Mouse (Mus musculus) liver, adult 2 months (tissue): ENCODE results near the gene Acaa1b. TPM values are rescaled to one million over a fixed set of nuclear protein-coding genes. Genes with fewer than 3 reads are reported as not detected.

Experiments
- DNase-seq: peaks from one replicate; pipeline ENCODE4 v3.0.0-alpha.2; 2011; ENCODE audit warnings: low read depth, low spot score; ENCODE audit errors: extremely low read depth
- H3K27ac ChIP-seq: fragments of 200-500 bp; replicated peaks from 2 replicates; pipeline ENCODE4 v1.5.1; 2012; ENCODE audit warnings: low read depth, mild to moderate bottlenecking, control low read depth, inconsistent platforms, low read length; ENCODE audit not compliant: insufficient read depth
- H3K27me3 ChIP-seq: fragments of 200-500 bp; 2 replicates; pipeline ENCODE4 v1.6.1; 2012; ENCODE audit warnings: mild to moderate bottlenecking, moderate library complexity, low read length, inconsistent platforms; ENCODE audit not compliant: control insufficient read depth, insufficient read depth
- H3K36me3 ChIP-seq: fragments of 200-500 bp; 2 replicates; pipeline ENCODE4 v1.6.1; 2012; ENCODE audit warnings: low read length, inconsistent platforms; ENCODE audit not compliant: control insufficient read depth, insufficient read depth
- H3K4me1 ChIP-seq: fragments of 200-500 bp; 2 replicates; pipeline ENCODE4 v1.6.1; 2011; ENCODE audit warnings: low read length; ENCODE audit not compliant: control insufficient read depth, insufficient read depth
- H3K4me3 ChIP-seq: fragments of 200-500 bp; 2 replicates; pipeline ENCODE4 v1.5.1; 2011; ENCODE audit warnings: low read depth, mild to moderate bottlenecking, control low read depth, low read length, moderate library complexity; ENCODE audit not compliant: insufficient read depth
- H3K79me2 ChIP-seq: fragments of 200-500 bp; 2 replicates; pipeline ENCODE4 v1.6.1; 2012; ENCODE audit warnings: inconsistent platforms, mild to moderate bottlenecking, low read length, moderate library complexity; ENCODE audit not compliant: control insufficient read depth, insufficient read depth
- H3K9ac ChIP-seq: fragments of 200-500 bp; 2 replicates; pipeline ENCODE4 v1.6.1; 2012; ENCODE audit warnings: low read depth, mild to moderate bottlenecking, control low read depth, inconsistent platforms, low read length
- CTCF ChIP-seq: fragments of 200-500 bp; IDR thresholded peaks from 2 replicates; pipeline ENCODE4 v1.5.1; 2011; ENCODE audit warnings: low read depth, low read length, control low read depth
- POLR2A ChIP-seq: fragments of 200-500 bp; IDR thresholded peaks from 2 replicates; pipeline ENCODE4 v1.6.1; 2011; ENCODE audit warnings: low read length, control low read depth; ENCODE audit not compliant: insufficient read depth; ENCODE audit errors: extremely low read depth
- WGBS: fragments of 180-500 bp; shearing (Covaris S2); methylation state at CpG from one replicate; pipeline ENCODE4 v1.1.7; 2018; 5-methylcytosine and 5-hydroxymethylcytosine counted together
- polyA plus RNA-seq: library from polyadenylated mRNA; depleted of rRNA; stranded (reverse); fragments of >200 nt; gene quantifications from 2 replicates; pipeline ENCODE4 v1.2.3, GENCODE M21; 2012
- total RNA-seq: library from RNA; depleted of rRNA; stranded (reverse); fragments of >200 nt; gene quantifications from 2 replicates; pipeline ENCODE4 v1.2.3, GENCODE M21; 2014

The Acaa1b gene
- total and polyA plus RNA-seq, 2 experiments, result 780 to 1,582 TPM

GRCm38 (mm10) chr9:119142066-119142465 lies 14.8 kb downstream of the Acaa1b start:
- peak; percentile 53 for DNase-seq

DNA sequence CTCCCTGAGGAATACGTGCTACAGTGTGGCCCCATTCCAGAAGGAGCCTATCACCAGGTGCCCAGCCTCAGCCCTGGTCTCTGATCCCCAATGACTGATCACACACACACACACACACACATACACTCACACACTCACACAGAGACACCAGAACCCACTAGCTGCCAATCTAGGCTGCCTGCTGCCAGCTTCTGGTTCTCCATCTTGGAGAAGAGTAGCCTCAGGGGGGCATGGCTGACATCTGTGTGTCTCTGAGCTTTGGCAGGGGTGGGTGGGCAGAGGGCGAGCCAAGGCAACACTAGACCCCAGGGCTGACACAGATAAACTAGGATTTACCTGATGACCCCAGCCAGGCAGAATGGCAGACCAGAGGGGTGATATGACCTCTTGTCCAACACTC lies 18.1 kb downstream of the Acaa1b start:
- Histone ChIP-seq H3K27ac (no peak overlapping the region), H3K36me3 (no peaks in the 10 kb centered on the region), H3K4me1 (no peaks in the 10 kb centered on the region), H3K79me2 (no peaks in the 10 kb centered on the region), H3K9ac (no peak overlapping the region), H3K27me3 (no peaks in the 10 kb centered on the region), H3K4me3 (no peak overlapping the region)
- no peak for DNase-seq
- TF ChIP-seq CTCF (no peak), POLR2A (no peak)
- 89% methylated on average over 2 of the region's 2 CpGs for WGBS

More at GRCm38 (mm10) chr9:119142066-119142465, 14.8 kb downstream of the Acaa1b start:
- H3K4me3 ChIP-seq, result no peak overlapping the region
- H3K27me3 ChIP-seq, result no peaks in the 10 kb centered on the region
- 29% methylated on average over 5 of the region's 5 CpGs for WGBS
- H3K9ac ChIP-seq, result no peak overlapping the region
- no peaks in the 10 kb centered on the region for H3K79me2 ChIP-seq
- H3K27ac ChIP-seq, result no peak overlapping the region
- H3K36me3 ChIP-seq, result no peaks in the 10 kb centered on the region
- TF ChIP-seq CTCF (no peak), POLR2A (no peak)
- no peaks in the 10 kb centered on the region; the same call in 1 of the 2 replicates for H3K4me1 ChIP-seq

- Histone ChIP-seq H3K9ac (no peak overlapping the region), H3K4me3 (no peak overlapping the region), H3K27me3 (no peaks in the 10 kb centered on the region), H3K79me2 (no peaks in the 10 kb centered on the region), H3K4me1 (no peaks in the 10 kb centered on the region), H3K27ac (no peak overlapping the region), H3K36me3 (no peaks in the 10 kb centered on the region)
- DNase-seq, result no peak
- 58% methylated on average over 5 of the region's 5 CpGs for WGBS
- TF ChIP-seq POLR2A (no peak), CTCF (no peak)
Measured at GRCm38 (mm10) chr9:119130692-119131091, 26.2 kb downstream of the Acaa1b start.

DNA sequence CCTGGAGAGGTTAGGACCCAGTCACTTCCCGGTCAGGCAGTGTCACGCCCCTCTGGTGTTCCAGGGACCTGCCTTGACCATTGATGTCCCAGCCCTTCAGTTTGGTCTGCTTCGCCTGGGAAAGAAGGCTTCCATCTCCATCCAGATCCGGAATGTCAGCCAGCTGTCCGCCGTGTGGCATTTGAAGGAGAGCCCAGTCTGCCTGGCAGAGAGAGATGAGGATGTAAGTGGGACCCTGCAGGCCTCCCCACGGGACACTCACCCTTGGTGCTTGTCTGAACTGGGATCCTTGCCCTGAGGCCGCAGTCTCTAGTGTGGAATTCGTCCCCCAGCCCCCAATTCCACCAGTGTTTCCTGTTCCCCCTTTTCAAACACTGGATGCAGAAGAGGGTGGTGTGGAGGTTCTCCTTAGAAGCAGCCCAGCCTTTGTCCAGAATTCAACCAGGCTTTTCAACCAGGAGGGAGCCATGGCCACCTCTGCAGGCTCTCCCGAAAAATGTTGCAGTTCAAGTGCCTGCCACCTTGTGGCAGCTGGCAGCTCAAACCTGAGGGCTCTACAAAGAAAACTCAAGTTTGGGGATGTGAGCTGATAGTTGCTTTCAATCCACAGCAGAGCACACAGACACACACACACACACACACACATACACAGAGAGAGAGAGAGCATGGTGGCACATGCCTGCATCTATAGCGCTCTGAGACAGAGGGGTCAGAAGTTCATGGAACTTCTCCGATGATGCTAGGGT lies 28.3 kb downstream of the Acaa1b start:
- Histone ChIP-seq H3K4me3 (no peak overlapping the region), H3K9ac (no peak overlapping the region), H3K27ac (no peak overlapping the region), H3K4me1 (no peaks in the 10 kb centered on the region), H3K36me3 (no peaks in the 10 kb centered on the region), H3K27me3 (no peaks in the 10 kb centered on the region), H3K79me2 (no peaks in the 10 kb centered on the region)
- no peak for DNase-seq
- no peak for TF ChIP-seq CTCF
- no peak for TF ChIP-seq POLR2A
- 82% methylated on average over 12 of the region's 12 CpGs for WGBS

DNA sequence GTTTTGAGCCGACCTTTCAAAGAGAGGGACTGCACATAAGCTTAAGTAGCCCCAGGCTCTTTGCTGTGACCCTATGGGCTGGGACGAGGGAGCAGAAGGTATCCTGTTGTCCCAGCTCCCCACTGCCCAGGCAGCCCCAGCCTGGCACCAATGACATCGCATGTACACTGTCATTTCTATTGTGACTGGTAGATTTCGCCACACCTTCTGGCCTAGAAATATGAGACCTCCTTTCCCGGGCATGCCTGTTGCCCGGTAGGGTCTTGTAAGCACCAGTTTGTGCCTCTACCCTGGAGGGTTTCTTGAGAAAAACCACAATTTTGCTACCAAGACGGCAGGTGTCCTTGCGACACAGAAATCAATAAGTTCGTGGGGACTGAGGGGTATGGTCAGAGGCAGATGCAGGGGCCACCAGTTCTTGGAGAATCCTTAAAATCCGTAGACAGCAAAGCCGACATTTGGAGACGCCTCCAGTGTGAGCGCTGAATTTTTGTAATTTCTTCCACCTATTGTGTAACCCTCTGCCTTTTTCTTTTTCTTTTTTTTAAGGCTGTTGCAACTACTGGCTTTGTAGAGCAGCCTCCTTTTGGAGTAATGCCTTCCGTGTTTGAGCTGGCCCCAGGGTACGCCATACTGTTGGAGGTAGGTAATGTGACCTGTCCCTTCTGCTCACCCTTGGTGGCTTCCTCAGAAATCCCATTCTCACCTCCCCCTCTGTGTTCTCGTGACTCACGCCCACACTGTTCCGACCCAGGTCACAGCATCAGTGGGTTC lies 34.1 kb downstream of the Acaa1b start:
- Histone ChIP-seq H3K79me2 (no peaks in the 10 kb centered on the region), H3K27me3 (no peaks in the 10 kb centered on the region), H3K9ac (no peak overlapping the region), H3K4me3 (no peak overlapping the region), H3K27ac (no peak overlapping the region), H3K4me1 (no peaks in the 10 kb centered on the region), H3K36me3 (no peaks in the 10 kb centered on the region)
- no peak for TF ChIP-seq POLR2A
- TF ChIP-seq CTCF, result no peak
- WGBS, result 84% methylated on average over 18 of the region's 18 CpGs
- no peak for DNase-seq
